Mouse (Mus musculus): ENCODE results near the gene Cdk19.
A peak's percentile ranks its signal among the peaks of the same experiment; 100 is the strongest.

The Cdk19 gene

DNA sequence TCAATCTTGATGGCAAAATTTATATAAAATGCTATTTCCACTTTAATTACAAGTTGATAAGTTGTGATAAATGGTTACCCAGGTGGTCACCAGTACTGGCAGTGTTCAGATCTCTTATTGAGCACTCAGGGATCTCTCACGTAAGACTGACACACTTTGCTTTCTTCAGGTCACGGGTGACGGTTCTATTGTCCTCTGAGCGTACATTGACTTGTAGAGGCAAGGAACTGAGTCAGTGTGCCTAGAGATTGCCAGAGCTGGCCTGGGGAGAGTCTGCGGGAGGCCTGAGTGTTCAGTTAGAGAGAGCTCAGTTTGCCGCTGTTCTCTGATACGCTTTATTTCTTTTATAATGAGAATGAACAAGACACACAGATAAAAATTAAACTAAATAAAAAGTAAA is 104.0 kb downstream of the Cdk19 start:
- DNase-seq (ENCODE audit: low spot score in 2 of 2), result no peak

DNA sequence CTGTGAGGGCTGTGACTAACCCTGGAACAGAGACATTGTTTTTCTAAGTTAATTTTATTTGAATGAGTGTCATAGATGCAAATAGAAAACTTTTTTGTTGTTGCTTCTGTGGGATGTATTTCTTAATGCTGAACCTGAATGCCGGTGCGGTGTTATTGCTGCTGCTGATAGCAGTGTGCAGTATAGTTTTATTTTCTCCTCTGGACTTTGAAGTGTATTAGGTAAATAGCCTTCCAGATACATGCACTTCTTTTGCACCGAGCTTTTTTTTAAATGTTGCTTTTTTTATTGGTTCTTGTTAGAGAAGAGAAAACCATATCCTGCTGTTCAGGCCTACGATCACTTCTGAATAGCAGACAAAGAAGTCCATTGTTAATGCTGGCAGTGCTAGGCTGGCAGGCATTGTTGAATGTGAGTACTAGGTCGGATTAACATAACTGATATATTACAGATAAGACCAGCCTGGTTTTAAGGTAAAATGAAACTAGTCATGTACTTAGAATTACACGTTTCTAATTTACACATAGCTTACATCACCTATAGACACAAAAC is 104.5 kb downstream of the Cdk19 start:
- no peak for DNase-seq (ENCODE audit: low spot score in 2 of 2)

DNA sequence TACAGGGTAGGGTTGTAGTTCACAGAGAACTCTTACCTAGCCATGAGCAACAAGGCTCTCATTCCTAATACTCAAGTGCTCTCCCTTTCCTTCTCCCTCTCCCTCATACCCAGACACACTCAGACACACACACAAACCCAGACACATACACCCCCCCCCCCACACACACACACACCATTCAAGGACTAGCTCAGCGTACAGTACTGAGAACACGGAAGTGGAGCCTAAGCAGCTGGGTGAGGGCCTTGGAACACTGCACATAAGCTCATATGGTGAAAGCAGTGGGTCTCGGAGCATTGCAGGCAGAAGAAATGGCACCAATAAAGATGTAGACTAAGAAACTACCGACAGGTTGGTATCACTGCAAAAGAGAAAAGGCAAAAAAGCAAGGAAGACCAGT is 105.2 kb downstream of the Cdk19 start:
- no peak for DNase-seq (ENCODE audit: low spot score in 2 of 2)

DNA sequence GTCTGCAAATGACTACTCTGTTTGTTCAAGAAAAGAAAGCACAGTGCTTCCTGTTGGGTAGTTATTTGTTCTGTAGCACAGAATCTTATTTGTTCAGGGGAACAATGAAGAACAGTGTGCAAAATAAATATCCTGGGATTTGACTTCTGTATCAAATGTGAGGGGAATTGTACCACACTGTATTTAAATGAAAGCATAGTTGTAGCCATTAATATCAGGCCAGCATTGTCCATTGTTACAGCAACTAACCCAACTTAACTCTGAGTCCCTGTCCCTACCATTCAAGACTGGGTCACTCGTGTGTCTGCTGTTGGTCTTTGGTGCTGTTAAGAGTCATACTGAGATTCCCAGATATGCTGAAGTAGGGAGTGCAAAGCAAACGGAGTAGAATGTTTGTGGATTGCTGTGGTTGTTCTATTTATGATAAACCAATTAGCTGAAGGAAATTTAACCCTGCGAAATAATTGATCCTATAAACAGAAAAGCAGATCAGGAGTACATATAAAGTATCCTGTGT is 106.8 kb downstream of the Cdk19 start:
- DNase-seq (ENCODE audit: low spot score in 2 of 2), result no peak

DNA sequence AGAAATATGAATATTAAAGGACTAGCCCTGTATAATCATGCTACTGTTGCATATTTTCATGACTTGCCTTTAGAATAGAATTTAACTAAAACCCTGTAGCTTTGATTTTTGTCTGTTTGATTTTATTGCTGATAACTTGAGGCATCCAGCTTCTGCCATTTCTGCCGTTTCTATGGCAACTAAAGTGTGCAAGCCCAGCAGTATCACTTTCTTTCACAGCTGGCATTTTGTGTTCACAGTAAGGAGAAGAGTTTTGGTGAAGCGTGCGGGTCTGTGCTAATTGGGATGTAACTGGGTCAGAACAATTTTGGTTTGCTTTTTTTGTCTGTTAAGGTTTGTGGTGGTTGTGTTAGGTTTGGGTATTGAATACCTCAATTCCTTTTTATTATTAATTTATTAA is 107.3 kb downstream of the Cdk19 start:
- peak; percentile 43 to 46 for DNase-seq (ENCODE audit: low spot score in 2 of 2)

DNA sequence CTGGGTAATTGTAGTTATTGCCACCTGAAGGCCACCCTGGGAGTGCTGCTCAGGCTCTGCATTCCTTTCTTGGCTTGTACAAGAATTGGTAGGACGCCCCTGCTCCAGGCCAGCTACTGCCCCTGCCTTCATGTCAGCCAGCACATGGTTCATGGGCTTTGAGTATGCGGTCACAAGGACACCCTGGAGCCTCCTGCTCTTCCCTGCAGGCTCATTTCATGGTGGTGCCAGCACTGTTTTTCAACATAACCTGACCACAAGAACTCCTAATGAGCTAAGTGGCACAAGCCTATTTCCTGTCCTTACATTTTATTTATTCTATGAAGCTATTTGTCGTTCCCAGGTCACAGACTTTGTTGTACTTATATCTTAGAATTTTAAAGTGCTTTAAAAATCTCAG is 107.9 kb downstream of the Cdk19 start:
- DNase-seq (ENCODE audit: low spot score in 2 of 2), result no peak

DNA sequence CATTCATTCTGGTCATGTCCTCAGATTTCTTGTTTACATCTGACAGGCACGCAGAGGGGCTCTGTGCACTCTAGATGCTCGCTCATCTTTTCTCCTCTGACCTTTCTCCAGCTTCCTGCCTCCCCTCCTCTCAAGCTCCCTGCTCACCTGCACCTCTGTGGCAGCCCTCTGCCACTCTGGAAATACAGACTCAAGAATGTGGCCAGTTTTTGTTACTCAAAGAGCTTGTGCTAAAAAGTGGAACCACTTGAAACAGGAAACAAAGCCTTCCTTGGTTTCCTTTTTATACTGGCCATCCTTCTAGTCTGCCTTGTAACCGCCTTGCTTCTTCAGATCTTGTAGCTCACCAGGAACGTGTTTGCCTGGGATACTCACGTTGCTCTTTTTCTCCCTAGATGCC is 108.6 kb downstream of the Cdk19 start:
- DNase-seq (ENCODE audit: low spot score in 2 of 2), result no peak

DNA sequence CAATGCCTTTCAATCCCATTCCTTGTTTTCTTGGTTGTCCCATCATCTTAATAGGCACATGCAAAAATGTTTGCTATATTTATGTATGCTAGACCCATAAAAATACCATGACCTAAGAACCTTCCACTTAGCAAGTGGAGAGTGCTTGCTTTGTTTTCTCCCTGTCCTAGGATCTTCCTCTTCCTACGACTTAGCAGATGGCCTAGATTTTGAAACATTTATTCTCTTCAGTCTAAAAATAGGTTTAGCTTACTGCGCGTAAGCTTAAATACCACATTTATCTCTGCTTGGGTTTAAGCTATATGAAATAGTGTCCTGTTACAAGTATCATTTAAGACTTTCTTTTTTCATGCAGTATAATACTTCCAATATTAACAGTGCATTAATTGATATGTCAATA is 109.1 kb downstream of the Cdk19 start:
- DNase-seq (ENCODE audit: low spot score in 2 of 2), result no peak

DNA sequence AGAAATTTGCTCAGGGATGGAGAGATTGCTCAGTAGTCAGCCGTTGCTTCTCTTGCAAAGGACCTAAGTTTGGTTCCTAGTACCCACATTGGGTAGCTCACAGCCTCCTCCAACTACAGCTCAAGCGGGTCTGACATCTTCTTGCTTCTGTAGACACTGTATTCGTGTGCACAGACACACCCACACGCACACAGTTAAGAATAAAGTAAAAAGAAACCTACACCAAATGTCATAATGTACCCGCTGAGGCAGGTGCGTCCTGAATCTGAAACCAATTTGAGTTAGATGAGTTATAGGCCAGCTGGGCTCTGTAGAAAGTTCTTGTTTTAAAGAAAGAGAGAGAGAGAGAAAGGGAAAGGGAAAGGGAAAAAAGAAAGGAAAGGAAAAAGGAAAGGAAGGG is 110.2 kb downstream of the Cdk19 start:
- no peak for DNase-seq (ENCODE audit: low spot score in 2 of 2)

DNA sequence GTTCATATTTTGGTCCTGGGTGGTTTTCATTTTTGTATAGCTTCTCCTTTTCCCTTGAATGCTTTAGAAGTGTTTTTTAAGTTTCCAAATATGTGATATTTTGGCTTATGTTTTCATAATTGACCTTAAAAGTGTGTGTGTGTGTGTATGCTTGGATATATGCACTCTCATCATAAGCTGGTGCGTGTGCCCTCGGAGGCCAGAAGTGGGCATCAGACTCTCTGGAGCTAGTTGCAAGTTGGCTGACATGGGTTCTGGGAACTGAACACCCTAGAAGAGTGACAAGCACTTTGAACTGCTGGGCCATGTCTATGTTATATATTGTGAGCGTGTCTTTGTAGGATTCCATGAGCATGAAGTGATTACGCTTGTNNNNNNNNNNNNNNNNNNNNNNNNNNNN is 110.8 kb downstream of the Cdk19 start:
- no peak for DNase-seq (ENCODE audit: low spot score in 2 of 2)

DNA sequence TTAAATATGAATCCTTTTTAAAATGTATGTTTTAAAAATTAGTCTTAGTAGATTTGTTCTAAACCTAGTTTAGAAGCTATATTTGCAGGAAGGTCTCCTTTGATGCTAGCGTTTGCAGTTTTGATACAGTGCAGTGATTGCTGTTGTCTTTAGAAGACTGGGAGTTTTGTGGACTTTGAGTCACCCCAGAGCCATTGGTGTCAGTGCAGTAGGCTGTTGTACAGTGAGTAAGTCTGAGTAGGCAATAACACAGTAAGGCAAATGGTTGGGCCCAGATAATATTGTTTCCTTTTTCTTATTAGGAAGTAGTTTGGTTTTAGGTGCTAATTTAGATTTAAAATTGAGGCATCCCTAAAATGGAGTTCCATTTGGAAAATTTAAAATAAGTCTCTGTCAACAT is 117.8 kb downstream of the Cdk19 start:
- DNase-seq (ENCODE audit: low spot score in 2 of 2), result no peak

DNA sequence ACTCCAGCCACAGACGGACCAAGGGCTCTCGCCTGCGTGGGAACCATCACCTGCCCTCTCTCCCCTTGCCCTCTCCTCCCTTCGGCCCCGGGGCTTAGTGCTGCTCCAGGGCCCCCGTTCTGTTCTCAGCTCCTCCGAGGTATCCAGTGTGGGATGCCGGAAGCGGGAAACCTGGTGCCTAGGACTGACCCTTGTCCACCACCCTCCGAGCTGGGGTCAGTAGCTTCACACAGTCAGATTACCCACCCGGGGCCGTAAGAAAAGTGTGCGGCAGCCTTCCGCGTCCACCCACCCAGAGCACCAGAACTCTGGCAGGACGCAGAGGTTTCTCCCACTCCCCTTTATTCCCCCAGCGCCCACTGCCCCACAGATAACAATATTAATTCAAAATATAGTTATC is 119.8 kb downstream of the Cdk19 start:
- DNase-seq (ENCODE audit: low spot score in 2 of 2), result no peak

DNA sequence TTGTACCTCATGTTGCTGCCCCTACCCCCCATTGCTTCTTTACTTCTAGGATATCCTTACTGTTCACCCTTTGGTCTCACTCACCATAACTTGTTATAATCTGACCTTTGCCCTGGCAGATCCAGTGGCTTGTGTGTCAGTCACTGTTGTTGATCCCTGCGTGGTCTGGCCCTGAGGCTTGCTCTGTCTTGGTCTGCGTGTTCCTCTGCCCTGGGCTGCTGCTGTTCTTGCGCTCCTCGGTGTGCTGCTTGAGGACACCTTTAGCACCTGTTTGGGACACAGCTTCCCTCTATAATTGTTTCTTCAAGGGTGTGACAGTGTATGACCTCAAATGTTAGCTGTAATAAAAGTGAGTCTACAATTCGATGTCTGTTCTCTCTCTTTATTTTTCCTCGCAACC is 122.0 kb downstream of the Cdk19 start:
- no peak for DNase-seq (ENCODE audit: low spot score in 2 of 2)

DNA sequence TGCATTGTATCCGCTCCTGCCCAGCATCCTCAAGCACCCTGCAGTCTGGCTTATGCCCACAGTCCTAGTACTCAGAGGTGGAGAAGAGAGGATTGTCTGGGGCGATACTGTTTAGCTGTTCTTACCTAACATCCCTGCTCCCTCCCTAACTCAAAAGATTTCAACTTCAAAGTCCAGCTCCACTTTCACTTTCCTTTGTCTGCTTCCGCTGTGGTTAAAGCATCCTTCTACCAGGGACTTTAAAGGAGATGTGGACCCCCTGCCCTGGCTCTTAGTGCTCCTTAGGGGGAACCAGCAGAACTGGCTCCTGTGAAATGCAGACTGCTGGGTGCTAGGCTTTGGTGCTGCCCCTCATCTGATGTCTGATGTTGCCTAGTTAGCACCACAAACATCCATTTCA is 122.9 kb downstream of the Cdk19 start:
- no peak for DNase-seq (ENCODE audit: low spot score in 2 of 2)

DNA sequence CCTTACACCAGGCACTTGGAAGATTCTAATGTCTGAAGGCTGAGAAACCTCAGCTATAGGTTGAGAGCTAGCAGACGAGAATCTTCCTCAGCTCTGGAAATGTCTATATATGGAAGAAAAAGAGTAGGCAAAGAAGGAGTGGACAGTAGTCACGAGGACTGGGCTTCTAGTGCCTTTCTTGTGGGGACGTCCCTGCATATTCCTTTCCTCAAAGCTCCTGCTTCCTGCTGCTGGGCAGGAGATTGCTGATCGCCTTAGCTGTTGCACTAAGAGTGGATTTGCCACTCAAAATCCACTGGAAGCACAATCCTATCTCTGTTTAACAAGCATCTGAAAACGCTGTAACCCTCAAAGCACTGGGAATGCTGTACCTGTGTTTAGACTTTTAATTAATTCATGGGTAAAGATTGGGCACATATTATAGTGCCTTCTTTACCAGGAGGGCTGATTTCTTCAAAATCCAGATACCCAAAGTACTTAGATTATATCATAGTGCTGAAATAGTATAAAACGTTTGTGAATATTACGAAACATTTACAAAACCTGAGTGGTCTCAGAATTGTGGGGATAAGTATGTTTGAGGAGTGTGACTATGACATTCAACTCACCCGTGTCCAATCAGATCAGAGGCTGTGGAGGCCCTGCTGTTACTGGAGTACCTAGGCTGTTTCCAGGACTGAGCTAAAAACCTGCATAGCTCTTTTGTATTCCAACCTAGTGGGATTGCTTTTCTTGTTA is 128.0 kb downstream of the Cdk19 start:
- no peak for DNase-seq (ENCODE audit: low spot score in 2 of 2)

DNA sequence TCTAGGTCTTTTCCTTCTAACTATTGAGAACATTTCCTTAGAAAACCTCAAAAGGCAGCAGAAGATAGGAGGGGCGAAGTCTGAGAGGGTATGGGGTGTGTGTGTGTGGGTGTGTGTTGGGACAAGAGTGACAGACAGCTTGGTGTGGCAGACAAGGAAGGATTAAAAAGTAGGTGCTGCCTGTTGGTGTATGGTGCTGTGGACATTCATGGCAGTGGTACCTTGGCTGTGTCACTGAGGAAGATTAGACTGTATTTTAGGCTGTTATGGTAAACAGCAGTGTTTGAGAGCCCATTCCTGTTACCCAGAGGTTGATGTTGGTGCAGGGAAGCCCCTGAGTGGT is 128.5 kb downstream of the Cdk19 start:
- DNase-seq (ENCODE audit: low spot score in 2 of 2), result no peak

DNA sequence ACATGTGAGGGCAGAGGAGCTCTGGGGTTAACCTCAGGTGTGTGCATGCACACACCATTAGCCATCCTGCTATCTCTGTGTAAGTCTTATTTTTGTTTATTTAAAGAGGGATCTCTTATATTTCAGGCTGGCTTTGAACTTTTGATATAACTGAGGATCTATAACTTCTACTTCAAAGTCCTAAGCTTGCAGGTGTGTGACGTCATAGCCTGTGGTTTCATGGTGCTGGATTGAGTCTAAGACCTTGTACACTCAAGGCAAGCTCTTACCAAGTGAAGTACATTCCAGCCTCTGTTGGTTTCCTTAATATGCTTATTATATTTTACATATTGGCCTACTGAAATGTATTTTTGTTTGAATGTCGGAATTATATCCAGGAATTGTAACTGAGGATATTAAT is 129.8 kb downstream of the Cdk19 start:
- no peak for DNase-seq (ENCODE audit: low spot score in 2 of 2)

DNA sequence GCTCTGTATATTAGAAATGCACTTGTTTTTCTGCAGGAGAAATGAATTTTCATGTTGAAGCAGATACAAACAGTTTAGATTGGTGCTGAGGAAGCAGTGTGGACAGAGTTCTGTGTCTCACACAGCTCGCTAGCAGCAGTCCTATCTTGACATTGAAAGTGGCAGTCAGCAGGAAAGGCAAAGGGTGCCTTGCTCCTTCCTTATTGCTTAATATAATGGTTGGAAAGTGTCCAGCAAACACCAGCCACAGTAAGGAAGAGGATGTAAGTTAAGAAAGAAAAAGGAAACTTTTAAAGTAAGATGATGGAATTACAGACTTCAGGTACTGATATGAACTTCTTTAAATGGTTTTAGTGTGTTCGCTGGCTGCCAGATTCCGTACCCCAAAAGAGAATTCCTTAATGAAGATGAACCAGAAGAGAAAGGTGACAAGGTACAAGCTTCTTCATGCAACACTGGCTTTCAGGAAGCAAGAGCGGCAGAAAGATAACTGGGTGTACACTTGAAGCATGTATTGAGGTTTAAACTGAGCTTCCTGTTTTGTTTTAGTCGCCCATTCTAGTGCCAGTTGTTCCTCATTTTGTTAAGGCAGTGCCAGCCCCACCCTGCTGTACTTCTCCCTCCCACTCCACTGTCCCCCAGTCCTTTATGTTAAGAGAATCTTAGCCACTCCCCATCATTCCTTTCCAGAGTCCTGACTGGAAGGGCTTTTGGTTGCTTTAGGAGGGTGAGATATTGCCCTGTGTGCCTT is 137.3 kb downstream of the Cdk19 start:
- DNase-seq (ENCODE audit: low spot score in 2 of 2), result no peak

DNA sequence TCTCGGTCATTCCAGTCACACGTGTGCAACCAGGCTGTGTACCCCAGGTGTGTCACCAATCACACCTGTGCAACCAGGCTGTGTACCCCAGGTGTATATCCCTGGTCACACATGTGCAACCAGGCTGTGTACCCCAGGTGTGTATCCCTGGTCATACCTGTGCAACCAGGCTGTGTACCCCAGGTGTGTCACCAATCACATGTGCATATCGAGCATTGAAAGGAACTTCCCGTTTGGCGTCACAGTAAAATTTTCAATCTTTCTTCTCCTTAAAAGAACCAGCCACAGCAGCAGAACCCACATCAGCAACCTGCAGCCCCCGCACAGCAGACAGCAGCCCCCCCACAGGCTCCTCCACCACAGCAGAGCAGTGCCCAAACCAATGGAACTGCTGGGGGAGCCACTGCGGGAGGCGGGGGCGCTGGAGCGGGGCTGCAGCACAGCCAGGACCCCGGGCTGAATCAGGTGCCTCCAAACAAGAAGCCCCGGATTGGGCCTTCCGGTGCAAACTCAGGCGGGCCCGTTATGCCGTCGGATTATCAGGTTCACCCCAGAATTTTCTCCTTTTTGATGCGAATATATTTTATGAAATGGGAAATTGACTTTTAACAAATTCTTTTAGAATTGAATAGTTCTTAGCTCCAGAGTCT is 138.2 kb downstream of the Cdk19 start:
- no peak for DNase-seq (ENCODE audit: low spot score in 2 of 2)

DNA sequence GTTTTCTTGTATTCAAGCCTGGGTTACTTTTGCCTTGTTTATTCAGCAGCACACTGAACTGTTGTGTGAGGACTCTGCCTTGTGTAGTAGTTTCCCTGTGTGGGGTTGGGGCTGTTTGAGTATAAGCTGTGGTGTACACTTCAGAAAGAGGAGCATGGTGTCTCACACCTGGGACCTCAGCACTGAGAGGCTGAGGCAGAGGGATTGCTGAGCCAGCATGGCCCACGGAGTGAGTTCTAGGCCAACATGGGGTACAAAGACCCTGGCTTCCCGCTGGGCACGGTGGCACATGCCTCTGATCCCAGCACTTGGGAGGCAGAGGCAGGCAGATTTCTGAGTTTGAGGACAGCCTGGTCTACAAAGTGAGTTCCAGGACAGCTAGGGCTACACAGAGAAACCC is 139.3 kb downstream of the Cdk19 start:
- DNase-seq (ENCODE audit: low spot score in 2 of 2), result no peak

DNA sequence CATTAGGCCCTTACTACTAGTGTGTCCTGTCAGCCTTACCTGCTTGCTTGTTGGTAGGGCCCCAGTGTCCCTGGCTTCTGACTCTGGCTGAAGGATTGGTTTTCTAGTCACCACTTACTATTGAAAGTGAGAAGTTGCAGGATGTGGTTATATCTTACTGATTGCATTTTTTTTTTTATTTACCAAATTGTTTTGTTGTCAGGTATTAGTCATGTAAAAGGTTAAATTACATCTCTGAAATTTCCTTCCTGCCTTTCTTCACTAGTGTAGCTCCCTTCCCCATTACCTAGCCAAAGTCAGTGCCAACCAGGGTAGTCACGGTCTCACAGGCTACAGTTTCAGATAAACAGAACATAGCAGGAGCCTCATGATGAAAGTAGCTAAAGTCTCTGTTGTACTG is 139.9 kb downstream of the Cdk19 start:
- DNase-seq (ENCODE audit: low spot score in 2 of 2), result no peak

DNA sequence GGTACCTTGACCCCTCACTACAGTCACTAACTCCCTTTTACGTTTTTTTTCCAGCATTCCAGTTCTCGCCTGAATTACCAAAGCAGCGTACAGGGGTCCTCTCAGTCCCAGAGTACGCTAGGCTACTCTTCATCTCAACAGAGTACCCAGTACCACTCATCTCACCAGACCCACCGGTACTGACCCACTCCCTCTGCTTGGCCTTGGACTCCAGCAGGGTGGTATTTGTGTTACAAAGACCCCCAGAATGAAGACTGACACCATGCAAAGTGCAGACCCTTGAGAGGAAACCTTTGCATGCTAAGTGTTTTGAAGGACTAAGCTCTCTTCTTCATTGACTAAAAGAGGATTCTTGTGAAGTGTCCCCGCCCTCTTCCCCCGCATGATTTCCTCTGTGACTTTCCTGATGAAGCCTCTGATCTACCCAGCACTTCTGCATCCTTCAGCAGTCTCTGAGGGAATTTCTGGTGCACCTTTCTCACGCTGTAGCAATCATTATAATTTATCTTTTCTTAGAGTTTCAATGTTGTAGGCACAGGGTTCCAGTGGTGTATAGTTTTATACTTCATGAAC is 140.3 kb downstream of the Cdk19 start:
- no peak for DNase-seq (ENCODE audit: low spot score in 2 of 2)

All from left cerebral cortex, adult 9 months (tissue).